Mouse (Mus musculus) heart, postnatal 0 days (tissue): ENCODE results near the gene Parp16.

Experiments
- CTCF ChIP-seq: IDR thresholded peaks from 2 replicates; pipeline ENCODE4 v1.5.1; 2016; ENCODE audit warnings: antibody characterized with exemption, control low read depth, low read depth
- EP300 ChIP-seq: IDR thresholded peaks from 2 replicates; pipeline ENCODE4 v1.6.1; 2016; ENCODE audit warnings: antibody characterized with exemption, low read depth

GRCm38 (mm10) chr9:65281536-65282151 lies 86.5 kb downstream of the Parp16 start:
- TF ChIP-seq EP300 (no peak), CTCF (no peak)
